Mouse (Mus musculus) liver, postnatal 0 days (tissue): Measurements from ENCODE around the gene Drc7. TPM values are rescaled to one million over a fixed set of nuclear protein-coding genes. Genes with fewer than 3 reads are reported as not detected.

Experiments
- ATAC-seq: fragments of 200-750 bp; cut with Nextera tagmentation; 2 replicates; pipeline ENCODE4 v1.8.0; 2017; ENCODE audit warnings: mild to moderate bottlenecking, moderate library complexity
- DNase-seq: peaks from one replicate; pipeline ENCODE4 v3.0.0-alpha.2; 2016
- H3K27ac ChIP-seq: fragments of 300-500 bp; sonication (generic); 2 replicates; pipeline ENCODE4 v1.5.1; 2014; ENCODE audit warnings: antibody characterized with exemption, moderate library complexity, mild to moderate bottlenecking, low read depth
- H3K27me3 ChIP-seq: fragments of 300-500 bp; sonication (generic); 2 replicates; pipeline ENCODE4 v1.6.1; 2014; ENCODE audit warnings: low read length, control low read depth, mixed read lengths; ENCODE audit not compliant: insufficient read depth
- H3K36me3 ChIP-seq: fragments of 300-500 bp; sonication (generic); replicated peaks from 2 replicates; pipeline ENCODE4 v1.6.1; 2014; ENCODE audit warnings: mild to moderate bottlenecking, control low read depth, low read length, moderate library complexity, mixed read lengths; ENCODE audit not compliant: insufficient read depth
- H3K4me1 ChIP-seq: fragments of 300-500 bp; sonication (generic); 2 replicates; pipeline ENCODE4 v1.6.1; 2014; ENCODE audit warnings: antibody characterized with exemption, mild to moderate bottlenecking, control low read depth; ENCODE audit not compliant: insufficient read depth
- H3K4me2 ChIP-seq: fragments of 300-500 bp; sonication (generic); 2 replicates; pipeline ENCODE4 v1.6.1; 2014; ENCODE audit warnings: low read depth, mild to moderate bottlenecking, low read length, moderate library complexity, mixed read lengths
- H3K4me3 ChIP-seq: fragments of 300-500 bp; sonication (generic); 2 replicates; pipeline ENCODE4 v1.5.1; 2014; ENCODE audit warnings: low read depth, low read length
- H3K9ac ChIP-seq: fragments of 300-500 bp; sonication (generic); replicated peaks from 2 replicates; pipeline ENCODE4 v1.6.1; 2014; ENCODE audit warnings: mild to moderate bottlenecking, moderate library complexity
- H3K9me3 ChIP-seq: fragments of 300-500 bp; sonication (generic); 2 replicates; pipeline ENCODE4 v1.6.1; 2016; ENCODE audit warnings: mild to moderate bottlenecking, control low read depth, low read length, mixed read lengths
- CTCF ChIP-seq: sonication (generic); IDR thresholded peaks from 2 replicates; pipeline ENCODE4 v1.5.1; 2016; ENCODE audit warnings: antibody characterized with exemption, low read depth
- EP300 ChIP-seq: IDR thresholded peaks from 2 replicates; pipeline ENCODE4 v1.6.1; 2016; ENCODE audit warnings: antibody characterized with exemption, low read depth, mild to moderate bottlenecking
- WGBS: fragments of 180-500 bp; shearing (Covaris S2); extraction: QIAGEN DNeasy Blood & Tissue Kit; methylation state at CpG from one replicate; pipeline ENCODE4 v1.1.7; 2014; ENCODE audit not compliant: insufficient replicate concordance; 5-methylcytosine and 5-hydroxymethylcytosine counted together
- polyA plus RNA-seq: library from polyadenylated mRNA; unstranded; fragments of >200 nt; fragmentation: Nextera tagmentation; extraction: Ambion mirVana; gene quantifications from 2 replicates; pipeline ENCODE4 v1.2.1, GENCODE M21; 2015

The Drc7 gene
- polyA plus RNA-seq, 1 experiment from 2014 or later: 0.28 TPM

DNA sequence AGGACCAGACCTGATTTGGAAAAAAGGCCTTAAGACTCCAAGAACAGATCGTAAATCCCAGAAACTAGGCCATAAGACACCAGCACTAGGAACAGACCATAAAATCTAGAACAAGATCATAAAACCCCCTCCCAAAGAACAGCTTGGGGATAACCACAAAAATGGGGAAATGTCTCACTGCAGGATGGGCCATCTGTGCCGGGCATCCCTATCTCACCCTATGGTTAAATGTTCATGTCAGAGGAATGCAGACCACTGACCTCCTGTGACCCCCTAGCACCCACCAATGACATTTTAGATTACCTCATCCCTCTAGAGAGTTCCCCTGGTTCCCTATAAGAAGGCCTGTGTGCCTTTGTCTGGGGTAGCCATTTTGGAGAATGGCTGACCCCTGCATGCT, 5.3 kb upstream of the Drc7 start:
- no peak for TF ChIP-seq EP300
- no peak for TF ChIP-seq CTCF
- no peaks in the 10 kb centered on the region for H3K9me3 ChIP-seq
- H3K4me2 ChIP-seq: no peak overlapping the region
- no peak overlapping the region for H3K4me3 ChIP-seq
- H3K36me3 ChIP-seq: no peaks in the 10 kb centered on the region
- H3K4me1 ChIP-seq: 0 out of 2 replicates have a peak, but pooled peaks cover 4% of the 10 kb centered on the region
- DNase-seq (no peak), ATAC-seq (no peak)
- no peak overlapping the region for H3K9ac ChIP-seq
- no peaks in the 10 kb centered on the region for H3K27me3 ChIP-seq
- WGBS: 43% methylated on average over 2 of the region's 2 CpGs
- no peak overlapping the region for H3K27ac ChIP-seq

DNA sequence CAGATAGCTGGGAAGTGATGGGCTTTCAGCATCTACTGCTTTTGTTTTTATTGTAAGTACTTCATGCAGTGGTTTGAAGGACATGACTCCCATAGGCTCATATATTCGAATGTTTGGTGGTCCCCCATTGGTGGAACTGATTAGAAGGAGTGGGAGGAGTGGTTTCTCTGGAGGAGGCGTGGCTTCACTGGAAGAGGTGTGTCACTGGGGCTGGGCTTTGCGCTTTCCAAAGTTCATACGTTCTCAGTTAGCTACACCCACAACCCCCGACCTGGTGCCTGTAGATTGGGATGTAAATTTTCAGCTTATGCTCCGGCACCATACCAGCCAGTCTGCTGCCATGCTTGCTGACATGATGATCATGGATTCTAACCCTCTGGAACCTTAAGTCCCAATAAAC, 465 bp upstream of the Drc7 start:
- no peaks in the 10 kb centered on the region for H3K27me3 ChIP-seq
- no peak for ATAC-seq
- no peak for DNase-seq
- TF ChIP-seq EP300: no peak
- TF ChIP-seq CTCF: no peak
- H3K9me3 ChIP-seq: no peaks in the 10 kb centered on the region
- H3K4me1 ChIP-seq: peaks cover 18% of the 10 kb centered on the region; the same call in 1 of the 2 replicates
- H3K27ac ChIP-seq: no peak overlapping the region
- 52% methylated on average over 6 of the region's 6 CpGs for WGBS
- no peak overlapping the region for H3K9ac ChIP-seq
- no peaks in the 10 kb centered on the region for H3K36me3 ChIP-seq
- H3K4me2 ChIP-seq: no peak overlapping the region
- H3K4me3 ChIP-seq: no peak overlapping the region

DNA sequence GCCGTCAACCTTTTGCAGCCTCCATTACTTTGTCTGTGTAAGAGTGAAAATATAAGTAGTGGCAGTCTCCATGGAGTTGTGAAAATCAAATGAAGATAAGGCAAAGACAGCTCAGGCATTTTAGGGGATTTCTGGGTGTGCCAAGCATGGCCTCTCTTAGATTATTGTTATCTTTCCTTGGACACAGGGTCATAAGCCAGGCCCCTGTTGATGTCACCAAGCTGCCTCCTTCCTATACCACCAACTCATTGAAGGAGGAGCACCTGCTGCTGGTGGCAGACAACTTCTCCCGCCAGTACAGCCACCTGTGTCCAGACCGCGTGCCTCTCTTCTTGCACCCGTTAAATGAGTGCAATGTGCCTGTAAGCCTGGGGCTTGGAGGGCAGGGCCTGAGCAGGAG, 1.5 kb downstream of the Drc7 start:
- TF ChIP-seq CTCF: no peak
- peak; percentile 40; the same call in 1 of the 2 replicates for TF ChIP-seq EP300
- Histone ChIP-seq H3K27me3 (no peaks in the 10 kb centered on the region), H3K27ac (no peak overlapping the region), H3K36me3 (no peaks in the 10 kb centered on the region), H3K4me1 (peaks cover 18% of the 10 kb centered on the region; the same call in 1 of the 2 replicates), H3K4me3 (no peak overlapping the region), H3K9ac (no peak overlapping the region), H3K4me2 (no peak overlapping the region), H3K9me3 (no peaks in the 10 kb centered on the region)
- ATAC-seq (peak; percentile 63), DNase-seq (no peak)
- WGBS: 37% methylated on average over 5 of the region's 5 CpGs

DNA sequence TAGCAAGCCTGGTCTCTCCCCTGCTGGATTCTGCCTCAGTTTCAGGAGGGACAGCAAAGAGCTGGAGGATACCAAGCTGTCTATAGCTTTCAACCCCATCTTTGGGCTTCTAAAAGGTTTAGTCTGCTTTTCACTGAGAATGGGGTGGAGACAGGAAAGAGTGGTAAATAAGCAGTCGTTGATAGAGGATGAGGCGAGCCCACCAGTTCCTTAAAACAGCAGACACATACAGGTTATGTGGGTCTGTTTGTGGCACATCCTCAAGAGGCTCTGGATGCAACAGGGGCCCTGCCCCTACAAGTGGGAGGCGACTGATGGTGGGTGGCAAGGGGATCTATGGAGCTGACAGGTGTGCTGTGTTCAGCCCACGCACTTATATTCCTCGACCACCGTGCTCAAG, 3.8 kb downstream of the Drc7 start:
- WGBS: 27% methylated on average over 6 of the region's 6 CpGs
- Histone ChIP-seq H3K27me3 (no peaks in the 10 kb centered on the region), H3K27ac (no peak overlapping the region; the same call in 1 of the 2 replicates), H3K9ac (no peak overlapping the region), H3K4me3 (no peak overlapping the region), H3K4me1 (peaks cover 18% of the 10 kb centered on the region; the same call in 1 of the 2 replicates), H3K36me3 (no peaks in the 10 kb centered on the region), H3K9me3 (no peaks in the 10 kb centered on the region), H3K4me2 (peak overlapping the region; percentile 35; the same call in 1 of the 2 replicates)
- DNase-seq (no peak), ATAC-seq (no peak)
- TF ChIP-seq CTCF: no peak
- no peak for TF ChIP-seq EP300

DNA sequence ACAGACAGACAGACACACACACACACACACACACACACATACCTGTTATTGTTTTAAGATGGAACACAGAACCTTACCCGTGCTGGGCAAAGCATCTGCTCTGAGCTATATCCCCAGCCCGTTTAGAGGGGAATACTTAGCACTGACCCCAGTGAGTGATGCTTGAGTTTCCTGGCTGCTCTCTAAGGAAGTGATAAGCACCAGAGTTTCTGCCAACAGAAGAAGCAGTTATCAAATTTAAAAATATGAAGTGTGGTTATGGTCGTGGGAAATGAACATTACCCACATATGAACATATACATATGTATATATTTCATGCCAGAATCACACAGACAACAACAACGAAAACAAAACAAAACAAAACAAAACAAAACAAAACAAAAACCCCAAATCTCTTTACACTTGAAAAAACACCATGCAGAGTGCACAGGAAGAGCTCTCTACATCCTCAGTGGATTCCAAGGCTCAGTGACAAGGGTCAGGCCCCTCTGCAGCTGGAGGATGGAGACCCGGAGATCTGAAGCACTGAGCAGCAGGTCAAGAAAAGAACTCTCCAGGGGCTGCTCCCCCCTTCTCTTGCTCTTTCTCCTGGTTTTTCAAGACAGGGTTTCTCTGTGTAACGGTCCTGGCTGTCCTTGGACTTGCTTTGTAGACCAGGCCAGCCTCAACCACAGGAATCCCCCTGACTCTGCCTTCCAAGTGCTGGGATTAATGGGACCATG, 5.1 kb downstream of the Drc7 start:
- Histone ChIP-seq H3K4me3 (no peak overlapping the region), H3K4me1 (peaks cover 18% of the 10 kb centered on the region; the same call in 1 of the 2 replicates), H3K27me3 (no peaks in the 10 kb centered on the region), H3K9me3 (no peaks in the 10 kb centered on the region), H3K9ac (no peak overlapping the region), H3K27ac (0 out of 2 replicates have a peak overlapping the region, but pooled peaks have one; percentile 18), H3K36me3 (no peaks in the 10 kb centered on the region), H3K4me2 (no peak overlapping the region)
- TF ChIP-seq CTCF (no peak), EP300 (no peak)
- WGBS: 41% methylated on average over 6 of the region's 6 CpGs
- DNase-seq: no peak
- no peak for ATAC-seq

DNA sequence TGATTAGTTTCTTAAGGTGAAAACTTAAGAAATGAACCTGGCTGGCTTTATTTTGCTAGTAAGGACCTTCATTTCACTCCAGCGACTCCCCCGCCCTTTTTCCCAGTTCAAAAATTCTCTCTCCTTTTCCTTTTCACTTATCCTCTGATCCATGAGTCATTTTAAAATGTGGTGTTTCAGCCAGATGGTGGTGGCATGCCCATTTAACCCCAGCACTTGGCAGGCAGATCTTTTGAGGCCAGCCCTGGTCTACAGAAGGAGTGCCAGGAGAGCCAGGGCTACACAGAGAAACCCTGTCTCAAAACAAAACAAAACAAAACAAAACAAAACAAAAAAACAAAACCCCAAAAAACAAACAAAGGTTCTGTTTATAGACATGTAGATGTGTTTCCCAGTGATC, 9.6 kb downstream of the Drc7 start:
- TF ChIP-seq EP300 (no peak), CTCF (no peak)
- H3K9me3 ChIP-seq: no peaks in the 10 kb centered on the region
- 85% methylated on average over 2 of the region's 2 CpGs for WGBS
- H3K36me3 ChIP-seq: no peaks in the 10 kb centered on the region
- H3K27me3 ChIP-seq: no peaks in the 10 kb centered on the region
- no peak overlapping the region for H3K27ac ChIP-seq
- H3K9ac ChIP-seq: no peak overlapping the region
- no peaks in the 10 kb centered on the region for H3K4me1 ChIP-seq
- no peak for ATAC-seq
- H3K4me2 ChIP-seq: no peak overlapping the region
- no peak for DNase-seq
- H3K4me3 ChIP-seq: no peak overlapping the region
